Mouse (Mus musculus) splenic B cell, adult 2 months (primary cell): ENCODE measurements around the gene Wasf1.

Experiments used
- DNase-seq: peaks from one replicate; pipeline ENCODE4 v3.0.0-alpha.2; 2011; ENCODE audit warnings: low read depth, low spot score
- H3K27me3 ChIP-seq: 2 replicates; pipeline ENCODE4 v1.6.1; 2012; ENCODE audit warnings: mild to moderate bottlenecking, low read length, moderate library complexity, mixed read lengths; ENCODE audit not compliant: control insufficient read depth, poor library complexity, insufficient read depth, severe bottlenecking
- H3K36me3 ChIP-seq: 2 replicates; pipeline ENCODE4 v1.6.1; 2012; ENCODE audit warnings: mild to moderate bottlenecking, low read length, moderate library complexity, mixed read lengths; ENCODE audit not compliant: control insufficient read depth, poor library complexity, insufficient read depth, severe bottlenecking

The Wasf1 gene

DNA sequence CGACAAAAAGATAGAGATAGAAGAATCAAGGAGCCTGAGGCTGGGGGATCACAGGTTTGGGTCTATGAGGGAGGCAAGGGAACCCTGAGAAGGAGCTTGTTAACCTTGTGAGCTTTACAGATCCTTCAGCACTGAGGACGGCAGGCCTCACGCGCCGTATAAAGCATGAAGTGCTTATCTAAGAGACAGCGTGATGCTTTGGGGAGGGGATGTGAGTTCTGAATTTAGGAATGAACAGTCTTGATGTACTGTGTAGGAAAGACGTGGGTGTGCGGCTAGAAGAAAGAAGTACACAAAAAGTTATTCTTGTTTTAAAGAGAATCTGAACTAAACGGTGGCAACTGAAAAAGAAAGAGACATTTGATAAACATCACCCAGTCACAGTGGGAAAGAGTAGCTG is 3.3 kb upstream of the Wasf1 start:
- peaks cover 4% of the 10 kb centered on the region; the same call in 1 of the 2 replicates for H3K27me3 ChIP-seq
- 0 out of 2 replicates have a peak, but pooled peaks cover 2% of the 10 kb centered on the region for H3K36me3 ChIP-seq
- no peak for DNase-seq

DNA sequence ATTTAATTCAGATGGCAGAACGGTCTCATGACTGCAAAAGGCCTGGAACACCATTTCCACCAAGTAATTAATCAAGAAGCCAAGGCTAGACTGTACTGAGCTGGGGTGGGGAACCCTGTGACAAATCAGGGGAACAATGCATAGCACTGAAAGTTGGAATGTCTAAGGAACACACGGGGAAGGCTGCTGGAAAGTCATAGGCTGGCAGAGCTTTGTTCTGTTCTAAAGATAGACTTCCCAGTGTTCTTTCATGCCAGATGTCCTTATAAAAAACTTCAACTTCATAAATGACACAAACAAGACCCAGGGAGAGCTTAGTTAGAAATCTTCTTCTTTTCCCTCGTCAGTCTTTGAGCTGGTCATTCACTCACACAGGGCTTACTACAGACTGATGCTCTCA is 2.0 kb upstream of the Wasf1 start:
- Histone ChIP-seq H3K27me3 (peaks cover 4% of the 10 kb centered on the region; the same call in 1 of the 2 replicates), H3K36me3 (0 out of 2 replicates have a peak, but pooled peaks cover 2% of the 10 kb centered on the region)
- no peak for DNase-seq

DNA sequence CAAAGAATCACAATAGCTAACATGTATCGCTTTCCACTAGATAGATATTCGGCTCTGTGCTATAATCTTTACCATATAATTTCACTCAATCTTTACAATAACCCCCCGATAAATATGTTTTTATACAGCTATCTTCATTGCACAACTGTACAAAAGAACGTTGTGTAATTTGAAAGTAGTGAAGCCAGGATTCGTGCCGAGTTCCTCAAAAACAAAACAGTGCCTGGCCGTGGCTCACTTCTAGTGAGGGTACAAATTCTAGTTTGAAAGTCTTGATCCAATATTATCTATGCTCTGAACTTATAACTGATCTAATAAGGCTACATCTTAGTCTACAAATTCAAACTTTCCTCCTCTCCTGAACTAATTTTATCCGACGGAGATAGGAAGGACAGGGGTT is 942 bp upstream of the Wasf1 start:
- Histone ChIP-seq H3K27me3 (peaks cover 4% of the 10 kb centered on the region; the same call in 1 of the 2 replicates), H3K36me3 (0 out of 2 replicates have a peak, but pooled peaks cover 2% of the 10 kb centered on the region)
- DNase-seq, result peak; percentile 16

DNA sequence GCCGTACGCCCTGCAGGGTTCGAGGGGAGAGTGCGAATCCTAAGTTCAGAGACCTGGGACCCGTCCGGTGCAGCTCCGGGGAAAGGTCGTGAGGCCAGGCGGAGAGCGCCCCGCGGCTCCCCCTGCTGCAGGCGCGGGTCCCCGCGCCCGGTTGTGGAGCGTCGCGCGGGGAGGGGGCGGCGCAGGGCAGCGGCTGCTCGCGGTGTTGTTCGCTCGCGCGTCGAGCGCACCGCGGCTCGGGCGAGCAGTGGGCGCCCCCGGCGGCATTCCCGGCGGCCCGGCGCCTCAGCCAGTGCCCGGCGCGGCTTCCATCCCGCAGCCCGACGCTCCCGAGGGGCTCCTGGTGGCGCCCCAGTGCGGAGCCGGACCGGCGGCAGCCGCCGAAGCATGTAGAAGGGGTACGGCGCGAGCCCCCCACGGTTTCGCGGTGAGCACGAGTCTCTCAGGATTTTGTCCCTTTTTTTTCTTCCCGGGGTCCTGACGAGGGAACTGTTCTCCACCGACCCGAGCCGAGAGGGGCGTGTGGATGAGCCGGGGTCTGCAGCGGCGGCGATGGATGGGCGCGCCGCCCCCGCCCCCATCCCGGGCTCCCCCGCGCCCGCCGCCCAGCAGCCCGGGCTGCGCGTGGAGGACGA is 486 bp downstream of the Wasf1 start:
- Histone ChIP-seq H3K36me3 (0 out of 2 replicates have a peak, but pooled peaks cover 2% of the 10 kb centered on the region), H3K27me3 (peaks cover 4% of the 10 kb centered on the region; the same call in 1 of the 2 replicates)
- DNase-seq, result no peak

DNA sequence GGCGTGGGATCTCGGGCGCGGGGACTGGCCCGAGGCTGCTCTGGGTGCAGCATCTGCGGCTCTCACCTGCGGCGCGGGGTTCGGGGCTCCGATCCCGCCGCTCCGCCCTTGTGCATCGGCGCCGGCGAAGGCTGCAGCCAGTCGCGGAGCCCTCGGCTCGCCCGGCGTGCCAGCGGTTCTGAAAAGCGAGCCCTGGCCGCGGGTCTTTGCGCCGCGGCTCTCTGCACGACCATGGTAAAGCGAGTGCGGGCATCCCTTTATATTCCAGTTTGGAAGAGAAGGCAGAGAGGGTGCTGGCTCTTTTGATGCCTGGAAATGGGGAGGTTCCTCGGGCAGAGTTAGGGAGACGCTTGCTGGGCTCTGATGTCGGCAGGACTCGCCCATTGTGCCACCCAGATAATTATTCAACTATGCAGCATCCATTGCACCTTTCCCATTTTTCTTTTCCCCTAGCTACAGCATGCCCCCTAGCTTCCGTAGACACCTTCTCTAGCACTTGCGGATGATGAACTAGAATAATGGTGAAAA is 1.1 kb downstream of the Wasf1 start:
- peaks cover 5% of the 10 kb centered on the region; the same call in 1 of the 2 replicates for H3K27me3 ChIP-seq
- no peaks in the 10 kb centered on the region for H3K36me3 ChIP-seq
- DNase-seq, result peak; percentile 20

DNA sequence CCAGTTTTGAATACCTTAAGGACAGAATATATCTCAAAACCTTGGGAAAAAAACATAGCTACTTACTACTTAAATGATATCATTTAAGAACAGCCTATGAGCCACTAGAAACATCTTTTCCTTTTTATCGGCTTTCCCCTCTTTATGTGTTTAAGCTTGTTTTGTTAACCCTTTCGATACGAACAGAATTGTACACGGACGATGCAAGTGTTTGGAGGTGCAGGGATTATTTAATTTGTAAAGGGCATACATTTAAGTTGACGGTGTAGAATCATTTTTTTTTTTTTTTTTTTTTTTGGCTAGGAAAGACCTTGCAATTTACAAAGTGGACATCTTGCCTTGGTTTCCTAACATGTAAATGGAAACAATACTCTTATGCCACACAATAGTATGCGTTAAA is 2.2 kb downstream of the Wasf1 start:
- H3K27me3 ChIP-seq, result peaks cover 5% of the 10 kb centered on the region; the same call in 1 of the 2 replicates
- DNase-seq, result no peak

DNA sequence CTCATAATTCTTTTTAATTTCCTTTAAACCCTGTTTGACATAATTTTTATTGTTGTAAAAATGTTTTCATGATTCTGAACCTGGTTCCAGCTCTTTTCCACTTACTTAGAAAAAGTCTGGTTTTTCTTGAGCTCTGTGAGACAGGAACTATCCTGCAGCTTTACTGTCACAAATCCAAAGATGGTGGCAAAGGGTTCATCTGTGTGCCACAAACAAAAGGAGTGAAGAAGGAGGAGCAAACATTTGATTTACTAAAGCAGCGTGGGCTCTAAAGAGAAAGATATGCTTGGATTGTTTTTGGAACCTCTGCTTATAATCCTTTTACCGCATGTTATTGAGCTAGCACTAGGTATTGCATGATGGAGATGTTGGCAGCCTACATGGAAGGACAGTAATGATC is 4.0 kb downstream of the Wasf1 start:
- DNase-seq, result no peak
- Histone ChIP-seq H3K27me3 (peaks cover 5% of the 10 kb centered on the region; the same call in 1 of the 2 replicates), H3K36me3 (no peaks in the 10 kb centered on the region)

More for the DNA sequence above, 2.2 kb downstream of the Wasf1 start:
- no peaks in the 10 kb centered on the region for H3K36me3 ChIP-seq

DNA sequence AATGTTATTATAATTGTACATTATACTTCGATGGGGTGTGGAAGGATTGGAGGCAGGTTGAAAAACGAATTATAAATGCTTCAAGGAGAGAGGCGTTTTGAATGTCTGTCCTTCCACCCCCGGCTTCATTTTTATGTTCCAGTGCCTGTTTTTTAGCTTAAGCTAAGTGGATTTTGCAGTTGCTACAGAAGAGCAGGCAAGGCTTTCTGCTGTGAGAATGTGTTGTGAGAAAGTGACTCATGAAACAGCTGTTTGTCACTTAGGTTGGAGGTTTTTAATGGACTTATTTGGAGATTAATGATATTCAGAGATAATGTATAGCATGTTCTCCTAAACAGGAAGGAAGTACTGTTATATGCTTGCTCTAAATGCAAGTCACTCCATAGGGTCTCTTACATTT is 5.9 kb downstream of the Wasf1 start:
- Histone ChIP-seq H3K27me3 (peaks cover 7% of the 10 kb centered on the region; the same call in 1 of the 2 replicates), H3K36me3 (no peaks in the 10 kb centered on the region)
- DNase-seq, result no peak

DNA sequence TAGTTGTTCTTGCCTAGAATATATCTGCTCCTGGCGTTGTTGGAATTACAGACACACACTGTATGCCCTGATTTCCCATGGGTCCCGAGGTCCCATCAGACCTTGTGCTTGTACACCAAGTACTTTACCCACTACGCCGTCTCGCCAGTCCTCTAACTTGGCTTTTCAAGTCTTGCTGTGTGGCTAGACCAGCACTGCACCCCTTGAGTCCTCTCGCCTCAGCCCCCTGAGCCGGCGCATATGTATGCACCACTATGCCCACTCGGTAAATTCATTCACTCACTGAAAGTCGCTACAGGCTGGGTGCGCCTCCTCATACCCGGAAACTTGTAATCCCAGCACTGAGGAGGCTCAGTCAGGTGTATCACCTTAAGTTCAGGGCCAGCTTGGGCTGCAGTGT is 12.5 kb downstream of the Wasf1 start:
- H3K36me3 ChIP-seq, result no peaks in the 10 kb centered on the region
- DNase-seq, result no peak
- H3K27me3 ChIP-seq, result peaks cover 1% of the 10 kb centered on the region; the same call in 1 of the 2 replicates

DNA sequence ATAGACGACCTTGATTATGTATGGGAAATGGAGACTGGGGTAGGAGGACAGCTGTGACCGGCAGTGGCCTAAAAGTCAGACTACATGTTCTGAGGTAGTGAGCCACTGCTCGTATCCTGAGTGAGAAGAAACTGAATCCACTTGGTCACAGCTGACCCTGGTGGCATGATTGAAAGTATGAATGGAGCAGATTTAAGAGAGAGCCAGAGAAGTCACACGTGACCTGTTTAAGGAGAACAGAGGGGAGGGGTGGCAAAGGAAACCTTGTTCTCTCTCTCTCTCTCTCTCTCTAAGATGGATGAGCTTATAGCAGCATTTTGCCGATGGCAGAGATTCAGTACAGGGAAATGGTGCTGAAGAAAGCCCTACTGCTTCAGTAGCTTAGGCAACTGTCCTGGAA is 13.4 kb downstream of the Wasf1 start:
- DNase-seq, result no peak
- Histone ChIP-seq H3K36me3 (no peaks in the 10 kb centered on the region), H3K27me3 (peaks cover 1% of the 10 kb centered on the region; the same call in 1 of the 2 replicates)

DNA sequence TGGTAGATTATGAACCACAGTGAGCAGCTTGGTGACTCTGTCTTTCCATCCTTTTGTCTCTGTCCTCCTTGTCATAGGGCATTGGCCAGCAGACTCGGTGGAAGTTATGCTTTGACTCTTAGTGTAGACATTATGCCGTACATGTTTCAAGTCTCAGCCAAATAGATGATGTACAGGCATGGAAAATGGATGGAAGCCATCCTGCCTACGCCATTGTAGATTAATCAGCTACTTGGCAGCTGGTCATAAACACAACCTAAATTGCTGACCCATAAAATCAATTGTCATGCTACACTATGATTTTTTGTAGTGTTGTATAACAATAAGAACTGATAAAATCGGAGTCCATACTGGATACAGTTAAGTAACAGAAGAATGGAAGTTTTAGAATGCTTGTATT is 18.5 kb downstream of the Wasf1 start:
- no peak for DNase-seq
- Histone ChIP-seq H3K27me3 (no peaks in the 10 kb centered on the region; the same call in 1 of the 2 replicates), H3K36me3 (no peaks in the 10 kb centered on the region)

DNA sequence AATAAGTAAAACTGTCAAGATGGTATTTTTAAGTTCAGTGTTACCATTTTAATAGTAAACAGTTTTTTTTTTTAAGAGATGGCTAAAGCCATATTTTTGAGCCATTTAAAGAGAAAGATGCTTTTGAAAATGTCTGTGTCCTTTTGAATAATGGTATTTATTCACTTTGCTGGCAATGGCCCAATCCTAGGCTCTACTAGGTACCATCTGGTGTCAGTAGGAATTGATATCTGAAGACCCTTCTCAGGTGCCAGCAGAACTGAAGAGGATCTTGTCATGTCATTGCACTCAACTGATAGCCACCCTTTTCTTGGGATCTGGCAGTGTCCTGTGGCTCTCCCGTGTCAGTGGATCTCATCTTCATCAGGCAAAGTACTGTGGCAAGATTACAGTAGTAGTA is 22.9 kb downstream of the Wasf1 start:
- DNase-seq, result no peak
- no peaks in the 10 kb centered on the region for H3K27me3 ChIP-seq
- H3K36me3 ChIP-seq, result no peaks in the 10 kb centered on the region

DNA sequence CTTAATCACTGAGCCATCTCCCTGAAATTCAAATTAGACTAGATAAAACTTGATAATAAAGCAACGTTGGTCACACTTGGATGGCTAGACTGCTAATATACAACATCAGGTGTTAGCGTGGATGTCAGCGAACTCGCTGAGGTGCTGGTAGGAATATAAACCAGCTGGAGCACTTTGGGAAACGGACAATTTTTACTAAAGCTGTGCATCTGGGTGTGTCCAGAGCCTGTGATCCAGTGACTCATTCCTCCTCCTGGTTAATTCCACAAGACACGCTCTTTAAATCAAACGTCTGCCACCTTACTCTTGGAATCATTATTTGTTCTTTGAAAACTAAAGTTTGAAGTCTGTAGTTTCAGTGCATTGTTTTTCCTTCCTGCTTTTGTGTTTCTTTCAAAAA is 23.5 kb downstream of the Wasf1 start:
- no peaks in the 10 kb centered on the region for H3K36me3 ChIP-seq
- DNase-seq, result no peak

DNA sequence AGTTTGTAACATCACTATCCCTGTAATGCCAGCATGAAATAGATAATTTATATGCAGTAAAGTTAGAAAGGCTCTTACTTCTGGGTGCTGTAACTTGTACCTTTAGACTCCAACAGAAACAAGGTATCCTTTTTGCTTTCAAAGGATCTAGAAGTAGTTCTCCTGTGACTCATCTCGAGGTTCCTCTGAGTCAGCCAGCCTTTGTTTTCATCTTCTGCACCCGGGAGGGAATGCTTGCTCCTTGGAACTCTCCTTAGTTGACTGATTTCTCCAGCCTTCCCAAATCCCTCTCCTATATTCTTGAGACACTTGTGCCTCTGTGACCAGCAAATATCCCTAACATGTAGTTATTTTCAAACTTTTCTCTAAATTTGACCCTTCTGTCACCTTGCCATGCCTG is 25.3 kb downstream of the Wasf1 start:
- H3K36me3 ChIP-seq, result no peaks in the 10 kb centered on the region
- H3K27me3 ChIP-seq, result no peaks in the 10 kb centered on the region
- no peak for DNase-seq

More for the DNA sequence above, 23.5 kb downstream of the Wasf1 start:
- no peaks in the 10 kb centered on the region for H3K27me3 ChIP-seq

DNA sequence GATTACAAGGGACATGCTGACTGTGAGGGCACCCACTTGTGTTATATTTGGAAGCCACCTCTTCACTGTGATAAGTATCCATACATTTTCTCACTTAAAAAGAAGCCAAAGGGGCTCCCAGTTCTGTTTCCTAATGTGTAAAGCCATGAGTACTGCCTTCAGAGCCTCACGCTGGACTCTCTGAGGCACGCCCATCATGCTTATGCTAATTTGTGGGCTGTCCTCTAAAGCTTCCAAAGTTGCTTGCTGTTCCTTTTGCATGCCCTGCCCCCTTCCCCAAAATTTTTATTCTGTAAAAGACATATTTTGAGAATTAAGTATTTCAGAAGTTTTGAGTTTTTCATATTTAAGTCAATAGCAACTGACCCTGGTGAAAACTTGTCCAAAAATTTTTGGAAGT is 27.5 kb downstream of the Wasf1 start:
- no peak for DNase-seq
- Histone ChIP-seq H3K27me3 (no peaks in the 10 kb centered on the region), H3K36me3 (no peaks in the 10 kb centered on the region)
